Mouse (Mus musculus): ENCODE results near the gene AA986860. TPM values are rescaled to one million over a fixed set of nuclear protein-coding genes. Genes with fewer than 3 reads are reported as not detected.

The AA986860 gene
- polyA plus RNA-seq, 1 experiment: 2.0 TPM

DNA sequence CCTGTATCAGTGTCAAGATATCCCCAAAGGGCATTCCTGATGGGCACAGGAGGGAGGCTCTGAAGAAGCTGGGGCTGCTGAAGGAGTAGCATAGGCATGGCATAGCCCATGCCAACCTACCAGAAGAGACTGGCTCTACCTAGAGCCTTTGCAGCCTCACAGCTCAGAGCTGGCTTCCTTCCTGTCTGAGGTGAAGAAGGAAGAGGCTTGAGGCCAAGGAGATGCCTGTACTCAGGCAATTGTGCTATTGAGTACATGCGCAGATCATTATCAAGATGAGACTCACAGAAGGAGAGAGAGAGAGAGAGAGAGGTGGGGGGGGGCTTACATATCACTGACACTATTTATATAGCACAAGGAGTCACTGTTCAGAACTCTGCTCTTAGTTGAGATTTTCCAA, 12.0 kb downstream of the AA986860 start:
- Histone ChIP-seq H3K27ac (replicated peaks; ENCODE audit: low read depth, low read length) (no peak overlapping the region), H3K4me1 (ENCODE audit: control insufficient read depth, insufficient read depth, insufficient read length, low read length) (no peaks in the 10 kb centered on the region; the same call in 1 of the 2 replicates), H3K4me3 (ENCODE audit: insufficient read depth, low read depth, low read length) (no peak overlapping the region)

DNA sequence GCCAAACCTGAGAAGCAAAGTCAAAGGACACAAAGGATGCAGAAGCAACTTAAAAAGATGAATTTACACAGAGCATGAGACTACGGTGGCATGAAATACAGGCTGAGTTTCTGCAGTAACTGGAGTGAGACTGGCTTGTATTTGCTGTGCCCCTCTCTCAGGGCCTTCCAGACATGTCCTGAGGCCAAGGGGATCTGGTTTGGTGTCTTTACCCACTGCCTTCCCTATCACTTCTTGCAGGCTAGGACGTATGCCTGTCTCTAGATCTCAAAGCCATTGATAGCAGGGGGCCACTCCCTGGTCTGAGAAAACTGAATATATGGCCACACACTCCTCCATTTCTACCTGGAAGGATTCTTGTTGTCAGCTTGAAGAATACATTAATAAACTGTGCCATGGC, 12.4 kb downstream of the AA986860 start:
- Histone ChIP-seq H3K4me3 (ENCODE audit: insufficient read depth, low read depth, low read length) (no peak overlapping the region), H3K4me1 (ENCODE audit: control insufficient read depth, insufficient read depth, insufficient read length, low read length) (no peaks in the 10 kb centered on the region; the same call in 1 of the 2 replicates), H3K27ac (replicated peaks; ENCODE audit: low read depth, low read length) (no peak overlapping the region)

DNA sequence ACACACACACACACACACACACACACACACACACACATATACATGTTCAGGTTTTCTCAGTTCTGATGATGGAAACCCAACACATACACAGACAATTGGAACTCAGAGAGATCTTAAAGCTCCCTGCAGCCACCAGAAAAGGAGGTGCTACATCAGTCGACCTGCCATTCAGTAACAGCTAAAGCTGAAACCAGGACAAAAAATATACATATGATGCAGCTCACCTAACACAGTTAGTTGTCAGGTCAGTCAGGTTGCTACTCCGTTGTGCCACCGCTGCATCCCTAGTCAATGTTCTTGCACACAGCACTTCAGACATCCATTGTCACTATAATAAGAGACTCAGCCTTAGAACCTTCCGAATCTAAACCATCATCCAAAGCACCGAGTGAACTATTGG, 13.2 kb downstream of the AA986860 start:
- no peaks in the 10 kb centered on the region; the same call in 1 of the 2 replicates for H3K4me1 ChIP-seq (ENCODE audit: control insufficient read depth, insufficient read depth, insufficient read length, low read length)
- H3K4me3 ChIP-seq (ENCODE audit: insufficient read depth, low read depth, low read length): no peak overlapping the region
- no peak overlapping the region for H3K27ac ChIP-seq (replicated peaks; ENCODE audit: low read depth, low read length)

DNA sequence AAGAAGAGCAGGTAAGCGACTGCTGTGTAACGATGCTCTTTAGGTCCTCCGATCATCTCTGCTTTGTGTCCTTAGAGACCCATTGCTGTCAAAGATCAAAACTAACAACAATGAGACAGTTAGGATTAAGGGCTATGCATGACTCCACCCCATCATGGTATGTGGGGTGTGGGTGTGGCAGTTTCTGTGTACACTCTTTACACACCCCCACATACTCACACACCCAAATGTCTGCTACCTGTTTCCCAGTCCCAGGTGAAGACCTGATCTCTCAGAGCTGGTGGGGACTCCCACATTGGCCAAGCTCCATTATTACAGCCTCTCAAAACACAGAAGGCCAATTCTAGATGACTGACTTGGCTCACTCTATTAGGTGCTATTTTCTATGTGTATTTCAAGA, 13.8 kb downstream of the AA986860 start:
- H3K4me3 ChIP-seq (ENCODE audit: insufficient read depth, low read depth, low read length): no peak overlapping the region
- no peaks in the 10 kb centered on the region; the same call in 1 of the 2 replicates for H3K4me1 ChIP-seq (ENCODE audit: control insufficient read depth, insufficient read depth, insufficient read length, low read length)
- no peak overlapping the region for H3K27ac ChIP-seq (replicated peaks; ENCODE audit: low read depth, low read length)

DNA sequence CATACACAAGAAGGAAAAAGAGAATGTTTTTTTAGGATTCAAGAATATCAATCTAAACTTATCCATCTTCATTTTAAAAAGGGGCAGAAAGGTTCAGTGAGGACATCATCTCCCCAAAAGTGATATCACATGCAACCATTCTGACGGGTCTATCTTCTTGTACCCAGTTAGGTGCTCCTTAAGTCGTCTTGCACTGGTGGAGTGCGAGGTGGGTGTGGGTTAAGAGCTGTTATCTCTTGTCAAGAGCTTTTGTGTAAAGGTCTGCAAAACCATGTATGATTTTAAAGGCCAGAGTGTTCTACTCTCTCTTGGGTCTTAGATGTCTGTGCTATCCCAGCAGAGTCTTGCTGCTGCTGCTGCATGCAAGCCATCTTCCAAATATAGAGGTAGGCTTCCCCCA, 15.0 kb downstream of the AA986860 start:
- Histone ChIP-seq H3K4me3 (ENCODE audit: insufficient read depth, low read depth, low read length) (no peak overlapping the region), H3K4me1 (ENCODE audit: control insufficient read depth, insufficient read depth, insufficient read length, low read length) (no peaks in the 10 kb centered on the region), H3K27ac (replicated peaks; ENCODE audit: low read depth, low read length) (no peak overlapping the region)

DNA sequence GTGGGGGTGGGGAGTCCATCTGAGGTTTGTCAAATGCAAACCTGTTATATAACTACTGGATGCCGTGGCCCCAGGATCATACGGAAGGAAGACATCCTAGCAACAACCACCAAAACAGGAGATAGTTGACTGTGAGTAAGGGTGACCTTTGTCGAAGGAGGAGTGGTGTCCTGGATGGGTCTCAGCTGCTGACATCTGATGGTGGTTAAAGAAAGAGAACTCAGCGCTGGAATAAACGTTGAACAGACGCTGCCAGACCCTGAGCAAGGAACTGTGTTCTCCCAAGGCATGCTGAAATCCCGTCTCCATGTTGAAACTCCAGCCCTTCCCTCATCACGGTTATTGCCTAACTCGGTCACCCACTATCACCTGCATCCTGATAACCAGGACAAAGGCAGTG, 27.9 kb downstream of the AA986860 start:
- no peaks in the 10 kb centered on the region for H3K4me1 ChIP-seq (ENCODE audit: control insufficient read depth, insufficient read depth, insufficient read length, low read length)
- H3K27ac ChIP-seq (replicated peaks; ENCODE audit: low read depth, low read length): no peak overlapping the region

DNA sequence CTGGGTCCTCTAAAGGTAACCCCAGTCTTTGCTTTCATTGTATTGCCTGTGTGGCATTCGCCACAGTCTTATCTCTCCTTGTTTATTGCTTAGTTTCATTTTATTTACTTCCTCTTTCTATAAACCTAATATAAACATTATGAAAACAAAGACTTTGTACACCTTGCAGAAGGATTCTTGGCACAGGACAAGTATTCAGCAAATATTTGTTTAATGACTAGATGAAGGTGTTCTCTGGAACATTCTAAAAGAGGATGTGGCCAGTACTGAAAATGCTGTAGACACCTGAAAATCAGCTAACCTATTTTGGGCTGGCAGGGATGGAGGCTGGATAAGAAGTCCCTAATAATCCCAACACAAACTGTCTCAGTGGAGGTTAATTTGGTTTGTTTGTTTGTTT, 29.8 kb downstream of the AA986860 start:
- Histone ChIP-seq H3K4me1 (ENCODE audit: control insufficient read depth, insufficient read depth, insufficient read length, low read length) (no peaks in the 10 kb centered on the region), H3K27ac (replicated peaks; ENCODE audit: low read depth, low read length) (no peak overlapping the region), H3K4me3 (ENCODE audit: insufficient read depth, low read depth, low read length) (no peak overlapping the region)

More for the DNA sequence above, 27.9 kb downstream of the AA986860 start:
- no peak overlapping the region for H3K4me3 ChIP-seq (ENCODE audit: insufficient read depth, low read depth, low read length)

DNA sequence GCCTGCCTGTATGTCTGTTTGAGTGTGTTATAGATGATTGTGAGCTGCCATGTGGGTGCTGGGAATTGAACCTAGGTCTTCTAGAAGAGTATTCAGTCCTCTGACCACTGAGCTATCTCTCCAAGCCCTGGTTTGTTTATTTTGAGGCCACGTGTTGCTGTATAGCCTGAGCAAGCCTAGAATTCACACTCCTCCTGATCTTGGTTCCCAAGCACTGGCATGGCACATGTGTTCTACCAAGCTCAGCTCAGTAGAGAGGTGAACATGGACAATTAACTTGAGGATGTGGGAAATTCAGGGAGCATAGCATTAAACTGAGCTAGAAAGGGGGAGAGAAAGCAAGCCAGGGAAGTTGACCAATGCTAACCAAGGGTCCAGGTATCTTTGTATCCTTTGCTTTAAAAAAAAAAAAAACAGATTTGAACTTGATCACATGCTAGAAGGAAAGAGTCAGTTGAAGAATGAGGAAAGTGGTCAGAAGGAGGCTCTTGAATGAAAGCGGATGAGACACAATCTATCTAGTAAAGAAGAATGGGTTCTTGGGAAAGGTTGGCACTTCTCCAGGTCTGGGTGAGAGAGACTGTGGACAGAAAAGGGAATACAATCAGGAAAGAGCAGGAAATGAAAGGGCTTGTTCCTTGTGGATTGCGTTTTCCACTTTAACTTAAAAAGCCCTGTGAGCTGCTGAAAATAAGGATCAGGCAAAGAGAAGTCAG, 30.4 kb downstream of the AA986860 start:
- no peak overlapping the region for H3K4me3 ChIP-seq (ENCODE audit: insufficient read depth, low read depth, low read length)
- H3K27ac ChIP-seq (replicated peaks; ENCODE audit: low read depth, low read length): no peak overlapping the region
- H3K4me1 ChIP-seq (ENCODE audit: control insufficient read depth, insufficient read depth, insufficient read length, low read length): no peaks in the 10 kb centered on the region

DNA sequence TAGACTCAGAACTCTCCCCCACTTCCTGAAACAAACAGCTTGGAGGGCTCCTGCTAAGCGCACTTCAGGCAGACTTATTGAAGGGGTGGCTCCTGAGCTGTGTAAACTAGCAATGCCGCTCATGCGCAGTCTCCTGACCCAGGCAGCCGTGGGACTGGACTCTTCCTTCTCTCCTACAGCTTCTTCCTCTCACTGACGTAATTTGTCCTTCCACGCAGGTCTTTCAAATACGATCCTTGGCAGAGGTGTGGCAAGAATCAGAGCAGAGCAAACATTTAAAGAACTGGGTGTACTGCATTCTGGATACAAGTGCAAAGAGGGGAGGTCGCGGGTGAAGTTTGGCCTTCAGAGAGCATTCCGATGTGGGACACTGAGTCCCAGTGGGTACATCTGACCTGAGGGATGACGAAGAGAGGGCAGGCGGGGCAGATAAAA, 32.3 kb downstream of the AA986860 start:
- Histone ChIP-seq H3K27ac (replicated peaks; ENCODE audit: low read depth, low read length) (no peak overlapping the region), H3K4me3 (ENCODE audit: insufficient read depth, low read depth, low read length) (no peak overlapping the region), H3K4me1 (ENCODE audit: control insufficient read depth, insufficient read depth, insufficient read length, low read length) (no peaks in the 10 kb centered on the region)

DNA sequence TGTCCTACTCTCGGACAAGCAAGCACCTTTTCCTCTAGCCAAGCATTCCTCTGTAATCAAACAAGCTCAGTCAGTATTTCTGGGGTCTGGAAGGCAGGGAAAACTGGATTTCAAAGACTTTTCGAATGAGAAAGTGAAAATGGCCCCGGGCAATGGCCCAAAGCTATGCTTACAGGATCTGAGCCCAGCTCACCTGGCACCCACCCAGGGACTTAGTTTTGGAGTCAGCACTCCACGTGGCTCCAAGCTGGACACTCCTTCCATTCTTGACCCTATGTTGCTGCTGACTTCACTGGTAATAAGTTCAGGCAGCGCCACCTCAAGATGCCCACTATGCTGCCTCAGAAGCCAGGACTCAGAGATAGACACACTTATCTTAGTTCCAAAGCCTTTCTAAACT, 35.3 kb downstream of the AA986860 start:
- Histone ChIP-seq H3K4me3 (ENCODE audit: insufficient read depth, low read depth, low read length) (no peak overlapping the region), H3K4me1 (ENCODE audit: control insufficient read depth, insufficient read depth, insufficient read length, low read length) (no peaks in the 10 kb centered on the region), H3K27ac (replicated peaks; ENCODE audit: low read depth, low read length) (no peak overlapping the region)

DNA sequence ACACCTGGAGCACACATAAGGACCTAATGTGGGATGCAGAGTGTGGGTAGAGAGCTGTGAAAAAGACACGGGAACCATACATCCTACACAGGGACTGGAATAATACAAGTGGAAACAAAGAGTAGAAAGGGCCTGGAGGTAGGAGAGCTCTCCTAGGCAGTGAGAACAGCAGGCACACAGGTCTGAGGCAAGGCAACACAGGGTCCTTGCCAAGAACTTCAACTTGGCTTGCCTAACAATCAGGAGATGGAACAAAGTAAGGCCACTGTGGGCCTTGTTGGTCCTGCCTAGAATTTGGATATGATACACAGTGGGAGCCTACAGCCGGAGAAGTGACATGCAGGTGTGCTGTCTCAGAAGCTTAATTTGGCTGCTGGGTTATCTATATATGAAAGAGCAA, 38.1 kb downstream of the AA986860 start:
- Histone ChIP-seq H3K4me3 (ENCODE audit: insufficient read depth, low read depth, low read length) (no peak overlapping the region), H3K4me1 (ENCODE audit: control insufficient read depth, insufficient read depth, insufficient read length, low read length) (no peaks in the 10 kb centered on the region), H3K27ac (replicated peaks; ENCODE audit: low read depth, low read length) (no peak overlapping the region)

DNA sequence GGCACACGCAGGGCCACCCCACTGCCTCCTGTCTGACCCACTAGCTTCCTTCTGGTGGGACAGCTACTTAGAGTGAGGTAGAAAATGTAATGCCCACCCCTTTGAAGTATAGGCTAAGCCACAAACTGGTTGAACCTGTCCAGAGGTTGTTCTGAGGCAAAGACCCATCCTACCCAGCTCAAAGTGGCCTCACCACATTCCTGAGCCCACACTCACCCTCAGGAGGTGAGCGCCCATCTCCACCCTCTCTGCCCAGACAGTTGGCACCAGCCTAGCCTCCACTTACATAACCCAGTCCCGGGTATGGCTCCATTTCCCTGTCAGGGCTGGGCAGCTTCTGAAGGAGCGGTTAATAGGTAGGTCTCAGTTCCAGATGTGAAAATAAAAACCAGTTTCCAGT, 38.7 kb downstream of the AA986860 start:
- Histone ChIP-seq H3K4me3 (ENCODE audit: insufficient read depth, low read depth, low read length) (no peak overlapping the region), H3K4me1 (ENCODE audit: control insufficient read depth, insufficient read depth, insufficient read length, low read length) (no peaks in the 10 kb centered on the region), H3K27ac (replicated peaks; ENCODE audit: low read depth, low read length) (no peak overlapping the region)

DNA sequence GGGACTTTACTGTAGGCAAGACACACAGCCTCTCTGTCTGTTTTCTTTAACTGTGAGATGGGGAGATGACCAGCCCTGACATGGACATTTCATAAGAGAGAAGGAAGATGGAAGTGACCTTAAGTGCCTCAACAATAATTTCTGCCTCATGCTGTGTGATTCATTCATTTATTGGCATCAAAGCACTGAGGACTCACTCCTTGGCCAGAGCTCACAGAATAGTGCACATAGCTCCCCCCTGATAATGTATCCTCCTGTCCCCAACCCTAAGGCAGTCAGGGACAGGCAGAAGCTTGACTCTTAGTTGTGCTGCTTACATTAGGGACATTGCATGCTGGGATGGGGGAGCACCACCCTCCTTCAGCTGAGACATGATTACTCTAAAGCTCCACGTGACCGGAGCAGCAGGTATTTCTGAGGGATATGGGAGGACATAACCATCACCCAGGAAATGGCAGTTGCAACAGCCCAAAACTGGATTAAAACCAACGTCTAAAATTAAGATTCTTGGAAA, 39.3 kb downstream of the AA986860 start:
- Histone ChIP-seq H3K4me3 (ENCODE audit: insufficient read depth, low read depth, low read length) (no peak overlapping the region), H3K4me1 (ENCODE audit: control insufficient read depth, insufficient read depth, insufficient read length, low read length) (no peaks in the 10 kb centered on the region)

DNA sequence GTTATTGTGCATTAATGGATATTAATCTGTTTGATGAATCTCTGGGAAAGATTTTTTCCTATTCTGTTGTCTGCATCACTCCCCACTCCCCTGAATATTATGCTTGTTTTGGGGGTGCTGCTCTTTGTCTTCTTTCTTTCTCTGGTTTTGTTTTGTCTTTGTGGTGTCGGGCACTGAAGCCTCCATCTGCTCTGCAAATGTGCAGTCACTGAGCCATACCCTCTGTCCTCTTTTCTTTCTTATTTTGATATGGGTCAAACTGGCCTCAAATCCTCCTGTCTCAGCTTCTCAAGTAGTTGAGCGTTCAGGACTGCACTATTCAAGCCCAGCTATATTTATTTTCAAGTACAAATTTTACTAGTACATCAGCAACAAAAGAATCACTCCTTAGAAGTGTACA, 43.5 kb downstream of the AA986860 start:
- no peak overlapping the region for H3K27ac ChIP-seq (replicated peaks; ENCODE audit: low read depth, low read length)
- H3K4me3 ChIP-seq (ENCODE audit: insufficient read depth, low read depth, low read length): no peak overlapping the region

More for the DNA sequence above, 39.3 kb downstream of the AA986860 start:
- no peak overlapping the region for H3K27ac ChIP-seq (replicated peaks; ENCODE audit: low read depth, low read length)

DNA sequence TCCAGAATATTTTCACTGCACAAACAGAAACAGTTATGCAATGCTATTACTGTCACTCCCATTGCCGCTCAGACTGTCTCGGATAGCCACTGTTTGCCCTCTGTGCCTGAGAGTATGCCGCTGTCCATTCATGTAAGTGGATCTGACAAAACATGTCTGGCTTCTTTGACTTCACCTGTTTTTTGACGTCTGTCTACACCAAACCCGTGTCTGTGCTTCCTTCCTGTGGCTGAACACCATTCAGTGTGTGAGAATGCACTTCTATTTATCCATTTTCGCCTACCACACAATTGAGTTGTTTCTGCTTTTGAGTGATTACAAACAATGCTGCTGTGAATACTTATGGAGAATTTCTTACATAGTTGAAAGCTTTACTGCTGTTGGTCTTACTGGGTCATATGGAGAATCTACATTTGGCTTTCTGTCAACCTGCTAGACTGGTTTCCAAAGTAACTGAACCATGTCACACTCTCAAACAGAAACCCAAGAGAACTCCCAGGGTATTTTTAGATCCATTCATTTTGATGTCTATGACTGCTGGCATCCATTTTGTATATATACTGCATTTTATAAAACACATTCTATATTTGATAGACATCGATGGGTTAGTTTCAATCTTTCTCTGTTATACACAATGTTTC, 44.0 kb downstream of the AA986860 start:
- no peaks in the 10 kb centered on the region for H3K4me1 ChIP-seq (ENCODE audit: control insufficient read depth, insufficient read depth, insufficient read length, low read length)
- no peak overlapping the region for H3K4me3 ChIP-seq (ENCODE audit: insufficient read depth, low read depth, low read length)
- no peak overlapping the region for H3K27ac ChIP-seq (replicated peaks; ENCODE audit: low read depth, low read length)

More for the DNA sequence above, 43.5 kb downstream of the AA986860 start:
- no peaks in the 10 kb centered on the region for H3K4me1 ChIP-seq (ENCODE audit: control insufficient read depth, insufficient read depth, insufficient read length, low read length)

DNA sequence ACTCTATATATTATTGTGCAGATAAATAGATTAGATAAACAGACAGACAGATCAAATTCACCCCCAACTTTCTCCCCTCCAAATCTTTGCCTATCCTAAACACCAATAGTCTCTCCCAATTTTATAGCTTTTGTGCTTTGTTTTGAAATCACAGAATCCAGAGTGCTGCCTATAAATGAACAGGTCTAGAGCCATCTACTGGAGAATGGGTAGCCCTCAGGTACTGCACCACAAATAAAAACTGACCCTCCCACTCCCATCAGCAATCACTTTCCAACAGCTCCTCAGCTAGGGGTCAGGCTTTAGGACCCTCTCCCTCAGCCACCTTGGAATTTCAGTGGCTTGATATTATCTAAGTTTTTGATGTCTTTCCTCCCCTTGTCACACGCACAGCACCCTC, 44.9 kb downstream of the AA986860 start:
- Histone ChIP-seq H3K27ac (replicated peaks; ENCODE audit: low read depth, low read length) (no peak overlapping the region), H3K4me1 (ENCODE audit: control insufficient read depth, insufficient read depth, insufficient read length, low read length) (no peaks in the 10 kb centered on the region), H3K4me3 (ENCODE audit: insufficient read depth, low read depth, low read length) (no peak overlapping the region)

All from brown adipose tissue, adult 24 weeks (tissue).